Mouse (Mus musculus) cerebellum, postnatal 25 days (tissue): Measurements from ENCODE around the gene Clasp2.

ENCODE experiments used
- DNase-seq, 2 experiments: peaks; one replicate each; pipeline ENCODE4 v3.0.0; 2021; ENCODE audit warnings: mixed read lengths in 2 of 2

Clasp2 gene

DNA sequence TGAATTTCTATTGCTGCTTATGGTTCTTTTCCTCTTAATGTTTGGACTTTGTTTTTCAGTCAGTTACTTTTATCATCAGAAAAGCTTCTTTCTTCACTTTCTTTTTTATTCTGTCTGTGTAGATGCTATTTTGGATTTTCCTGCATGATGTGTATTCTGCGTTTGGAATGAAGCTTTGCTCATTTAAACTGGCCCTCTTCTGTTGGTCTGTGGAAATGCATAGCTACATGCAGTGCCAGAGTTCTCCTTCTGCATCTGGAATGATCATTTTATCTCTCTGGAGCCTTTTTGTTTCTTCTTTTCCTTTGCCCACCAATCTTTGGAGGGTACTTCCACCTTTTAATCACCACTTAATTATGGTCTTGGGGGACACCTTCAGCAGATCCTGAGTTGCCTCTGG, 80.9 kb downstream of the Clasp2 start:
- no peak for DNase-seq

GRCm38 (mm10) chr9:113828719-113829118, 87.4 kb downstream of the Clasp2 start:
- DNase-seq = no peak

DNA sequence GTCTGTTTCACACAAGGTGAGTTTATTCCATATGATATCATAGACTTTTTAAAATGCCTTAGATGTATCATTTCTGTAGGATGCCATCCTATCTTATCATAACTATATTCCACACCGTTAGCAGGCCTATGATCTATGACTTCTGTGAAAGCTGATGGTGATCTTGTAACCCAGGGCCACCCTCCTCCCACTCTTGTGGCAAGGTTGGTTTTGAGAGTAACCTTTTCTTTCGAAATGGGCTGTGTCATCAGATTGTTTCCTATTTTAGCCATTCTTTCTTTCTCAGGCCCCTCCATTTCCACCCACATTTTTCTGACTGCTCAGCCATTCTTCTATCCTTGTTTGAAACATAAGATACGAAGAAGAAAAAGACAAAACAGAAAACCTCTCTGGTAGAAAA, 88.9 kb downstream of the Clasp2 start:
- DNase-seq = no peak

DNA sequence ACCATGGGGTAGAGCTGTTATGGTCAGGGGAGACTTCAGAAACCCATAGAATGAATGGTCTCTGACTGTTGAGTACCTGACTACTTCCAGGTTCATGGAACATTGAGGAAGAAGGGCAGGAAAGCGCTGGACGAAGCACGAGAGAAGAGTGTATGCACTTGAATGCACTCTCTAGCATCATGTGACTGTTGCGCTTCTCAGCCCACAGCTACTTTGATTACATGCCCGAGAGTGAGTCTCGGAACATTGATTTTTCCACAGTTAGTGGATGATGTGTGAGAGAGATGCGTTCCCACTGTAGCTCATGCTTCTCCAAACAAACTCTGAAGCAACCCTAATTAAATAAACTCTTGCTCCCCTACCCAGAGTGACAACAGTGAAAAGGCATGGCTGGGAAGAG, 92.2 kb downstream of the Clasp2 start:
- no peak for DNase-seq

- no peak for DNase-seq
Measured at GRCm38 (mm10) chr9:113837001-113837400, 95.7 kb downstream of the Clasp2 start.

- no peak for DNase-seq
Measured at GRCm38 (mm10) chr9:113837461-113837860, 96.2 kb downstream of the Clasp2 start.

- DNase-seq = no peak
Measured at GRCm38 (mm10) chr9:113844029-113844428, 102.8 kb downstream of the Clasp2 start.

GRCm38 (mm10) chr9:113855441-113855840, 114.2 kb downstream of the Clasp2 start:
- DNase-seq = no peak

- DNase-seq = no peak
Measured at GRCm38 (mm10) chr9:113857281-113857928, 116.1 kb downstream of the Clasp2 start.

GRCm38 (mm10) chr9:113857929-113858440, 116.7 kb downstream of the Clasp2 start:
- no peak for DNase-seq

DNA sequence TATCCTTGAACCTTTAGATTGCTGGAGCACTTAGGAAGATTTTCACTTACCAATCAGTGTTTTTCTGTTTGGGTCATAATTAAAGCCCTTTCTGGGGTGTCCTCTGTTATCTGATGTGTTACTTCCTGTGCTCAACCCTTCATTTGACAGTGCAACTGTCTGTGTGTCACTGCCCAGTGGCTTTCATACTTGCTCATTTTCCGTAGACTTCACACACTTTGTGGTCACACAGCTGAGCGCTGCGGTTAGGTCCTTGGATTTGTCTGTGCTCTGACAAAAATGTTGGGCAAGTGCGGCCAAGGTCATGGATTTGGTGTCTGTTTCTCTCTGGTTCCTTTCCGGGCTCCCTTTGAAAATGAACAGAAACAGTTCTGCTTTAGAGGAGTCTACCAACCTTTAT, 118.1 kb downstream of the Clasp2 start:
- no peak for DNase-seq

DNA sequence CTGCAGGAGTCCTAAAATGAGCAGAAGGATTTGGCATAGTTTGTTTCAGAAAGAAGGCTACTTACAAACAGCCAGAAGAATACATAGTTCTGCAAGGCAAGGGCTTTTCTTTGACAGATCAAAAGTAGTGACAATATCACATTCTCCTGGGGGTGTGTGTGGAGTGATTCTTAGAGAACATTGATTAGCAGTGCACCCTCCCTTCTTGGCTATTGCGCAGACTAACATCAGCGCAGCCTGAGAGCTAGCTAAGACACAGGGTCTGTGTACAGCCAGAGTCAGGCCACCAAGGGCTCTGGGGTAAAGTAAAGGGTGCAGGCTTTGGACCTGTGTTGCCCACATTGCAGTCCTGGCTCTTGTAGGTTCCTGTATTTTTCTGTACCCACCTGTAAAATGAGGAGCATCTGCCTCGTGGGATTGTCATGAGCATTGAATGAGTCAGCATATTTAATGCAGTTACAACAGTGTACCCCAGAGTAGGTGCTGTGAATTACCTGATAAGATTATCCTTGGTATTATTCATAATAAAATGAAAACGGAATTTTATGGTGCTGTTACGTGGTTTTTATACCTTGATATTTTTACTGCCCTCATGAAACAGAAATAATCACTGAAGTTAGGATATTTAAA, 122.2 kb downstream of the Clasp2 start:
- DNase-seq = no peak

DNA sequence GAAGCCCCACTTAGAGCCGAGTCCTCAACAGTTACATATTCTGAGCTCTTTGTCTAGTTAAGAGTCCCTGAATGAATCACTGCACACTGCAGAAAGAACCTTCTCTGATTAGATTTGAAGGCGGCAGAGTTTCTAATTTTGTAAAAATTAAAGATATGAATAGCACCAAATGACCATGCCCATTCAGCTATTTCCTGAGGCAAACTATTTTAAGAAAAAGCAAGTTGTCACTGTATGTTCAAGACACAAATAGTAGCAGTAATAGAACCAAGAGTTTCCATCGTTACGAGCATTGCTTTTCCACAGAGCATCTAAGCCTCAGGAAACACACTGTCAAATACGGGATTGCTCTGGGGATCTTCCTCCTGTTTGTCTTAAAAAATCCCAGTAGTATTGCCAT, 126.7 kb downstream of the Clasp2 start:
- DNase-seq = no peak

- DNase-seq = no peak
Measured at GRCm38 (mm10) chr9:113894903-113895302, 153.6 kb downstream of the Clasp2 start.

DNA sequence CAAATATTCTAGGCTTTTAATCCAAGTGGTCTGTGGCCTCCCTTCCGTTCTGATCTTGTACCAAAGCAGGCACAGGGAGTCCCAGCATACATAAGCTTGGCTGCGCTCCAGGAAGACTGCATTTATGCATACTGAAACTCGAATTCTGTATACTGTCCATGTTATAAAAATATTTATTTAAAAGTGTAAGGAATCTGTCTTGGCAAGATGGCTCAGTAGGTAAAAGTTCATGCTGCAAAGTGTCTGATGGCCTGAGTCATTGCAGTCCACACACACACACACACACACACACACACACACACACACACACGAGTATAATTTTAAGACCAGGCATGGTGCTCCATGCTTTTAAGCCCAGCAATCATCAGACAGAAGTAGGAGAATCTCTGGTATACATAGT, 161.9 kb downstream of the Clasp2 start:
- peak in 1 of 2 experiments; percentile 18 for DNase-seq

DNA sequence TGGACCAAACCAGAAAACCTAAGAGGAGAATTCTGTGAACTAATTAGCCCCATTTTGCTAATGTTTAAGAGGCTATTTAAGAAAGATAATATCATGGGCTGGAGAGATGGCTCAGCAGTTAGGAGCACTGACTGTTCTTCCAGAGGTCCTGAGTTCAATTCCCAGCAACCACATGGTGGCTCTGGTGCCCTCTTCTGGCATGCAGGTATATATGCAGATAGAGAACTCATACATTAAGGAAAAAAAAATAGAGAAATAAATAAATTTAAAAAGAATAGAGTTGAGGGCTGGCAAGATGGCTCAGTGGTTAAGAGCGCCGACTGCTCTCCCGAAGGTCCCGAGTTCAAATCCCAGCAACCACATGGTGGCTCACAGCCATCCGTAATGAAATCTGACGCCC, 163.0 kb downstream of the Clasp2 start:
- DNase-seq = peak in 1 of 2 experiments; percentile 35

DNA sequence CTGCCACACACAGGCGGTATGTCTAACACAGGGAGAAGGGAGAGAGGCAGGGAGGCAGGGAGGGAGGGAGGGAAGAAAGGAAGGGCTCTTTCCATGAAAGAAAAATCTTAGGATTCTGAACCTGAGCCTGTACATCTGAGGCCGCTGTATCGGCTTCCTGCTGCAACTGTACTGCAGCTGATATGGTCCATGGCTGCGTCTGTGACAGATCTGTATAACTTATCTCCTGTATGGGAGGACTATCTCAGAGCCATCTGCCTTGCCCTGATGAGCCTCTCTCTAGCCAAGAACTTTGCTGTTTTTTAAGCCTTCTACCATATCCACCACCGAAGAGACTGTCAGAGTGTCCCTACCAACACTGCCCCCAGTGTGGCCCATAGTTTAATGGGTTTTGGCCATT, 174.5 kb downstream of the Clasp2 start:
- no peak for DNase-seq

DNA sequence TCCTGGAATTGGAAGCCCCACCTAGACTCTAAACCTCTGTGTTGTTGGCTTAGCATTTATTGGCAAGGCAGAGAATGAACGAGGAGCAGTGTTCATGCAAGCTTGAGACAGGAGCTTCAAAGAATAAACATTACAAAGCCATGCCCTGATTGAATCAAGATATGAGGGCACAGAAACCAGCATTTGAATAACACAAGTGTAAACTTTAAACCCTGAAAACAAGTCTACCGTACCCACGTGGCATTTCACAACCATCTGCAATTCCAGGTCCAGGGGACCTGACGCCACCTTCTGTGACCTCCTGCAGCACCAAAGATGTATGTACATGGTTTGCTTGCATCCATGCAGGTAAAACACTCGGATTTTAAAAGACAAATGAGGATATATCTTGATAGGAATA, 181.4 kb downstream of the Clasp2 start:
- DNase-seq = no peak

DNA sequence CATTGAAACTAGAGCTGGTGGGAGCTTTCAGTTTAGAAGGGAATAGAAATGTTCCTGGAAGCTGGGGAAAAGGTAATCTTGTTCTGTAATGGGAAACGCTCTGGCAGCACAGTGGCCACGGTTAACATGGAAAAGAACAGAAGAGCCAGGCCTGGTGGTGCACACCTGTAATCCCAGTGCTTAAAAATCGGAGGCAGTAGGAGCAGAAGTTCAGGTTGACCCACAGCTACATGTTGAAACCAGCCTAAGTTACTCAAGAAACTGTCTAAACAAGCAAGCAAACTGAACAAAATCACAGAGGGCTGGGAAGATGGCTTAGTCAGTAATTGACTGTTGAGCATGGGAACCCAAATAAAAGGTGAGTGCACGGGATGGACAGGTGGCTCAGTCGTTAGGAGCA, 183.6 kb downstream of the Clasp2 start:
- no peak for DNase-seq

- DNase-seq = no peak
Measured at GRCm38 (mm10) chr9:113928591-113928990, 187.3 kb downstream of the Clasp2 start.

- no peak for DNase-seq
Measured at GRCm38 (mm10) chr9:113929676-113930075, 188.4 kb downstream of the Clasp2 start.

GRCm38 (mm10) chr9:113930534-113931374, 189.5 kb downstream of the Clasp2 start, which contains the start of gene Ubp1:
Gene Ubp1, plus strand, starts transcription at chr9:113930934.
- peak; percentile 96 for DNase-seq

- DNase-seq = peak; percentile 58 to 63
Measured at GRCm38 (mm10) chr9:113931375-113932099, 190.3 kb downstream of the Clasp2 start.
